Mouse (Mus musculus) heart, postnatal 25 days (tissue): ENCODE measurements around the gene Mgarp. TPM values are rescaled to one million over a fixed set of nuclear protein-coding genes. Genes with fewer than 3 reads are reported as not detected.
"Not testable (repeated sequence)": the region's sequence is repeated elsewhere in the genome, so short reads cannot be mapped to it uniquely, and the experiment has no call there.

Experiments used
- DNase-seq: peaks from one replicate; pipeline ENCODE4 v3.0.0; 2022; ENCODE audit warnings: low spot score
- intact Hi-C: fragments of 180-260 bp; cut with DNase I; formaldehyde crosslinking; loops from one replicate; pipeline ENCODE4 v1.15.1; 2025
- total RNA-seq, 2 experiments: library from RNA; stranded (reverse); gene quantifications; 2 replicates each; pipeline ENCODE4 v1.2.3; 2021

Mgarp gene
- total RNA-seq, 2 experiments from 2014 or later, result 0.23 to 0.31 TPM

DNA sequence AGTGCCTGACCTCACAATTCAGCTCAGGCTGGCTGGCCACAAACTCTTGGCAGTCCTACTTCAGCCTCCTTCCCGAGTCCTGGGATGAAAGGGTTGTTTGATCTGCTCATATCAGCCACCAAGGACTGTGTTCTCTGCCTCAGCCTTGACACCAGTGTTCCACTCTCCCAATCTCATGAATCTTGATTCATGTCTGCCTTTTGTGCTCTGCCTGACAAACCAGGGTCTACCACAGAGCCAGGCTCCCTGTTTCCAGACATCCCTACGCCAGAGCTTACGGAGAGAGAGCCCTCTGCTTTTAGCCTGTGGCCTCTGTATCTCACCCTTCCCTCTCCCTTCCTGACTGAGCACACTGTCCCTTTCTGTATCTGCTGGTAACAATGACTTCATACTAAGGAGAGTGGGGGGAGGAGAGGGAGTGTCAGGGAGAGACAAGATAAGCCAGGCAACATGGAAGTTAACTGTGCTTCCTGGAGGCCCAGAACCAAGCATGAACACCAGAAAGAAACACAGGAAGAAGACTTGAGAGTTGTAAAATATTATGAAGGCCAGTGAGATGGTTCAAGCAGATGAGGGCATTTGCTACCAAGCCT is 47.8 kb downstream of the Mgarp start:
- intact Hi-C loops, result no loop called here
- DNase-seq, result no peak

DNA sequence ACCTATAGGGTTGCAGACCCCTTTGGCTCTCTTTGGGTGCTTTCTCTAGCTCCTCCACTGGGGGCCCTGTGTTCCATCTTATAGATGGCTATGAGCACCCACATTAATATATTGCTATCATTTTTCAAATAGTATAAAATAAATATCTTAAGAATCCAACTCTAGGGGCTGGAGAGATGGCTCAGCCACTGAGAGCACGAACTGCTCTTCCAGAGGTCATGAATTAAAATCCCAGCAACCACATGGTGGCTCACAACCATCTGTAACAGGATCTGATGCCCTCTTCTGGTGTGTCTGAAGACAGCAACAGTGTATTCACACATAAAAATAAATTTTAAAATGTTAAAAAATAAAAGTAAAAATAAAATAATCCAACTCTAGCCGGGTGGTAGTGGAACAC is 51.5 kb downstream of the Mgarp start:
- DNase-seq, intact Hi-C loops: not testable (repeated sequence)

DNA sequence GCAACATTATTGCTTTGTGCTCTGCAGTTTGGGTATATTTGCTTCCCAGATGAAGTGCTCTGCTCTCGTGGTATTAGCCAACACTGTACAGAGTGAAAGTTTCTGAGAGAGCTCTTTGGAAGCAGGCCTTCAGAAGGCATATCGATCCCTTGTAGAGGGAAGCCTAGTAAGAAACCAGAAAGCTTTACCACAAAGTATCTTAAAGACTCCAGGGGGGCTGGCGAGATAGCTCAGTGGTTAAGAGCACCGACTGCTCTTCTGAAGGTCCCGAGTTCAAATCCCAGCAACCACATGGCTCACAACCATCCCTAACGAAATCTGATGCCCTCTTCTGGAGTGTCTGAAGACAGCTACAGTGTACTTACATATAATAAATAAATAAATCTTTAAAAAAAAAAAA is 52.4 kb downstream of the Mgarp start:
- intact Hi-C loops, DNase-seq: not testable (repeated sequence)

DNA sequence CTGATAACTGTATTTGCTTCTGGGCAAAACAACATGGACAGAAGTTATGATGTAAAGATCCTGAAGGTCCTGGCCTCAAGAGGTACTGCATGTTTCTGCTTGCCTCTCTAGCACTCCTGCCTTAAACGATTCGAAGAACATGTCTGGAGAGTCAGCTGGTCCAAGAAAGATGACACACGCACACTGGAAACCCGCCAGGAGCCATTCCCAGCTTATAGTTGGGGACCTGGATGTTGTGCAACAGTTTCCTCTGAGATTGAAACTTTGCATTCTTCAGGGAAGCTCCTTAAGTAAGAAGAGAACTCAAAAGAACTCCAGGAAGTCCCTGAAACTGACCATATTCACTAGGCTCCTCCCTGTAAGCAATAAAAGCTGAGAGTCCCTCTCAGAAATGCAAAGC is 53.3 kb downstream of the Mgarp start:
- intact Hi-C loops, result loop anchor here (2.0 kb wide), 1 partner anchor 14 kb away; no protein-coding TSS in a partner anchor
- DNase-seq, result no peak

DNA sequence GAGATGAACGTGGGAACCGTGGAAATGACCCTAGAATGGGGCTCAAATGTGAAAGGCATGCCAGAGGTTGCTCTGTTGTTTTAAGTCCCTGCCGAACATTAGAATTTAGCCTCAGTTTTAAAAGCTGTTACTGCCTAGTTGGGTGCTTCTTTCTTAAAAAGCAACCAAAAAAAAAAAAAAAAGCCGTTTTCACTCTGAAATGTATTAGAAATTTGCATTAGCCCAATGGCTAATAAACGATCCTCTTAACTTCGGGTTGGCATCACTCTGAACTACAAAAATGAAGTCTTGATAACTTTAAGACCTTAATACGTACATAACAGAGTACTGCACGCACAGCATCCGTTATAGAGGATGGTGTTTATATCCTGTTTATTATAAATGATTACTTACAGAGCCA is 54.4 kb downstream of the Mgarp start:
- no peak for DNase-seq
- intact Hi-C loops, result loop anchor here (2.0 kb wide), 1 partner anchor 15 kb away; no protein-coding TSS in a partner anchor

DNA sequence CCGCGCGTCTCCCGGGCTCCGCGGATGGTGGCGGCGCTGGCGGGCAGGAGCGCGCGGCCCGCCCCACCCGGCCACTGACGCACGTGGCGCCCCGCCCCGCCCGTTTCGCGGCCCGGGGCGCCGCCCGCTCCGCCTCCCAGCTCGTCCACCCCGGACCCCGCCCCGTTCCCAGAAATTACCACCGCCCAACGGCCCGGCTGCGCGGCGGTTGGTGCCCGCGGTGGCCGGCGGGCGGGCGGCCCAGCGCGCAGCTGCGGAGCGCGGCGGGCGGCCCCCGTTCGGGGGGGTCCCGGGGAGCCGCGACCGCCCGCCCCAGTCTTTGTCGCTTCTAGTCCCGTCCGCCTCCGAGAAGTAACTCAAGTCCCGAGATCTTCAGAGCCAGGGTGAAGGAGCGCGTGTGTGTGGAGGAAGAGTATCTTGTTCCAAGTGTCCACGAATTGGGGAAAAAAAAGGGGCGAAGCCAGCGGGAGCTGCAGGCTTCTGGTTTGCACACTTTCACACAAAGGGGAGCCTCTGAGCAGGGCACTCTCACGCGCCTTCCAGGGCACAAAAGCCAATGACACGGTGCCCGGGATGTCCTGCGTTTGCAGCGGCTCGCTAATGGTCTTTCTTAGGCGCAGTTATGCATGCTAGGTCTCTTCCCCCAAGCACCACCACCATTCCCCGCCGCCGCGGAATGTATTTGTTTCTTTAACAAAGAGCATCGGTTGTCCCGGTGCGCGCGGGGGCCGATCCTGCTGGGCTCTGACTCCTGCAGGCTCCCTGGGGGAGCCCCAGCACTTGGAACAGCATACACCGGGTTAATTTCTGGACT is 55.1 kb downstream of the Mgarp start:
- peak; percentile 81 for DNase-seq
- intact Hi-C loops, result loop anchor here (2.0 kb wide), 1 partner anchor 15 kb away; no protein-coding TSS in a partner anchor

DNA sequence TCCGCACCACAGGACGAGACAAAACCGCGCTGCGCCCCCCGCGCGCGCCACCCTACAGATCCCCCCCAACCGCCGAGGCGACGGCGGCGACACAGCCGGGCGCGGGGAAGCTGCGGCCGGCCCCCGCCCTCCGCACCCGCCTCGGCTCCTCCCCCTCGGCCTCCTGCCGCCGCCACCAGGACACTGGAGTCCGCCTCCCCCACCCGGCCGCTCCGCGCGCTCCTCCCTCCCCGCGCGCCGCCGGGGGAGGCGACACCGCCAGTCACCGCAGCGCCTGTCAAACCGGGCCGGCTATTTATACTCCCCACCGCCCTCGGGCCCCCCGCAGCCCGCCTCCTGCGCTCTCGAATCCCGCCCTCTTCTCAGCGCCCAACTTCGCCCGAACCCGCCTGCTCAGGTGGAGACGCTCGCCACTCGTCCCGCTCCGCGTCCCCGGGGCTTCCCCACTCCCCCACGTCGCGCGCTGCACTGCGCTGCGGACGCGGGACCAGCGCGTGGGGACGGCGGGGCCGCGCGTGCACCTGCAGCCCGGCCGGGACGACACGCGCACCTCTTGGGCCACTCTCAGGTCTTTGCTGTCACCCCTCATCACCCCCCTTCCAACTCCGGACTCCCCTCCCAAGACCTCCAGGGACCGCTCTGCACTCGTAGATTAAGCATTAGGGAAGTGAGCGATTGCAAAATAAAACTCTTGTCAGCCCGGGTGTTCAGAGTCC is 55.8 kb downstream of the Mgarp start, which contains the start of gene Elf2:
Gene Elf2 (minus strand): TSS at position 112 of the 716 bp plus-strand sequence.
- DNase-seq, result peak; percentile 80
- intact Hi-C loops, result no loop called here

DNA sequence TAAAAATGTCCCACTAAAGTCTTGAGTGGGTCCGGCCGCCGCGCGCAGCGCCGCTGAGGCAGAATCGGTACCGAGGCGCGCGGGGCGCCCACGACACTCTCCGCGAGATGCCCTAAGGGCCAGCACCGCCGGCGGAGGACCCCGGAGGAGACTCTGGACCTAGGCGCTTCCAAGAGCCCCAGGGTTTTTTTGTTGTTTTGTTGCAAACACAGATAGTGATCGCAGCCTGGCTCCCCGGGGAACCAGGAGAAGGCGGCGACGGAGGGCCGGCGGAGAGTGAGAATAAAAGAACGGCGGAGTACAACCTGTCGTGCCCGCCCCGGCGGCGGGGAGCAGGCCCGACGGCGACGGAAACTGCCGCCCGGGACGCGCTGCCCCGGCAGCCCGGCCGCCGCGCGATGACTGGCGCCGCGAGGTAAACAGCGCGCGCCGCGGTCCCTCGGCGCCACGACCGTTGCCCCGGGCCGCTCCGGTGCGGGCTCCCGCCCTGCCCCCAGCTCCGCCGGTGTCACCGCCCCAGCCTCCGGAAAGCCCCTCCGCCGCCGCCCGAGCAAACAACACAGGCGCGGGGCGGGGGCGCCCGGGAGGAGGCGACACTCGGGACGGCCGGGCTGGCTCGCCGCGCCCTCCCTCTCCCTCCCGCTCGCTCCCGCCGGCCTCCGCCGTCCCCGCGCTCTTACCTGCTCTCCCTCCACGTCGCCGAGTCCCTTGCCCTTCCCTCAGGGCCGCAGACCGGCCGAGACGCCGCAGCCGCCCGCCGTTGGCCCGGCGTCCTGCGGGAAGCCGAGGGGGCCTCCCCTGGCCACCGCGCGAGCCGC is 56.6 kb downstream of the Mgarp start:
- peak; percentile 41 for DNase-seq
- intact Hi-C loops, result no loop called here

DNA sequence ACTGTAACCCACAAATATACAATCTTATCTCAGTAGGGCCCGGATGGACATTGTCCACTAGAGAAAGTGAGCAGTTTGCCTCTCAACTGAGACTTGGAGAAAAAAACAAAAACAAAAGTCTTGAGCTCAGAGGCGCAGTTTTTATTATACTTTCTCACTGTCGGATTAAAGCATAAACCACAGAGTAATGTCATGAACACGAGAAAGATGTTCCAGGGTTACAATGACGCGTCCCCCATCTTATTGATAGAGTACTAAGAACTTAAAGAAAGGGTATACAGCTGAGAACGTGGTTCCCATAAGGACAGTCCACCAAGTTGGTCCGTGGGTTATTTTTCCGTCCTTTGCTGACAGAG is 57.2 kb downstream of the Mgarp start:
- DNase-seq, result no peak
- intact Hi-C loops, result no loop called here

Other genes with a start within 250 kb of the Mgarp start
- 10 to 100 TPM; 30.2 to 49.7 TPM for gene Noct, start 172.3 kb downstream of the Mgarp start, total RNA-seq
- gene Elf2, start 56.1 kb downstream of the Mgarp start, total RNA-seq, result 10 to 100 TPM; 55.6 to 65.7 TPM
- gene Ndufc1, start 12.2 kb upstream of the Mgarp start, total RNA-seq, result 1,000 to 10,000 TPM; 1,646 to 1,675 TPM
- 10 to 100 TPM; 41.6 to 47.1 TPM for gene Naa15, start 18.4 kb upstream of the Mgarp start, total RNA-seq
- 1 to 10 TPM; 7.9 to 9.4 TPM for gene Rab33b, start 87.2 kb upstream of the Mgarp start, total RNA-seq
- gene Setd7, start 164.1 kb upstream of the Mgarp start, total RNA-seq, result 10 to 100 TPM; 55.4 to 64.8 TPM